Mouse (Mus musculus): Measurements from ENCODE around the gene Dapk2. TPM values are rescaled to one million over a fixed set of nuclear protein-coding genes. Genes with fewer than 3 reads are reported as not detected.

Gene Dapk2
- total and polyA plus RNA-seq, 3 experiments, result 5.6 to 5.8 (median 5.8) TPM

DNA sequence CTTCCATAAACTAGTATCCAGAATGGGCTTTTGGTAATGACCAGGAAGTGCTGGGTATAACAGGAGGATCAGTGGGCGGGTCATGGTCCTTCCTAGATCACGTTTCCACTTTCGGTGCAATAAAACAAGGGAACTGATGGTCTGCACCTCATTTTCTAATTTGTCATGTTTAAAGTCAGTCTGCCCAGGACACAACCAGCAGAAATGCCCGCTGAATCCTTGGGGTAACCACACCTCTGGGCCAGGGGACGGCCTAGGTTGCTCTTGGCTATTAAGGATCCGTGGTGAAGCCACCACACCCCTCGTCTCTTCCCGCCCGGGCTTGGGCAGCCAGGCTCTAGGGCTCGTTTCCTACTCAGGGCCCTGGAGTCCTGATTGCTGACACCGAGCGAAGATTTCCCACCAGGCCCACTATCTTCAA, 33.9 kb upstream of the Dapk2 start:
- Histone ChIP-seq H3K9ac (ENCODE audit: low read depth, low read length) (peak overlapping the region; percentile 75), H3K27ac (peak overlapping the region; percentile 78), H3K4me1 (ENCODE audit: control insufficient read depth, insufficient read depth, low read length) (peaks cover 4% of the 10 kb centered on the region), H3K36me3 (ENCODE audit: control insufficient read depth, insufficient read depth, low read length) (peaks cover 3% of the 10 kb centered on the region), H3K27me3 (ENCODE audit: control insufficient read depth, insufficient read depth, low read length) (no peaks in the 10 kb centered on the region), H3K79me2 (replicated peaks; ENCODE audit: control insufficient read depth, insufficient read depth, low read length) (peaks cover 2% of the 10 kb centered on the region; the same call in 1 of the 2 replicates), H3K4me3 (peak overlapping the region; percentile 88)
- under 1% methylated on average over 12 of the region's 12 CpGs for WGBS
- no peak for DNase-seq
- no peak for TF ChIP-seq POLR2A (IDR thresholded peaks at IDR 0.05; ENCODE audit: insufficient read depth, low read depth, low read length)
- no peak for TF ChIP-seq EP300 (IDR thresholded peaks at IDR 0.05; ENCODE audit: insufficient read depth, low read depth, low read length)
- no peak for TF ChIP-seq CTCF (IDR thresholded peaks at IDR 0.05)
- intact Hi-C loops (cut with DNase I), result loop anchor here (2.0 kb wide), 2 partner anchors 63 to 469 kb away; partner anchors contain the start of genes Ppib and Usp3

DNA sequence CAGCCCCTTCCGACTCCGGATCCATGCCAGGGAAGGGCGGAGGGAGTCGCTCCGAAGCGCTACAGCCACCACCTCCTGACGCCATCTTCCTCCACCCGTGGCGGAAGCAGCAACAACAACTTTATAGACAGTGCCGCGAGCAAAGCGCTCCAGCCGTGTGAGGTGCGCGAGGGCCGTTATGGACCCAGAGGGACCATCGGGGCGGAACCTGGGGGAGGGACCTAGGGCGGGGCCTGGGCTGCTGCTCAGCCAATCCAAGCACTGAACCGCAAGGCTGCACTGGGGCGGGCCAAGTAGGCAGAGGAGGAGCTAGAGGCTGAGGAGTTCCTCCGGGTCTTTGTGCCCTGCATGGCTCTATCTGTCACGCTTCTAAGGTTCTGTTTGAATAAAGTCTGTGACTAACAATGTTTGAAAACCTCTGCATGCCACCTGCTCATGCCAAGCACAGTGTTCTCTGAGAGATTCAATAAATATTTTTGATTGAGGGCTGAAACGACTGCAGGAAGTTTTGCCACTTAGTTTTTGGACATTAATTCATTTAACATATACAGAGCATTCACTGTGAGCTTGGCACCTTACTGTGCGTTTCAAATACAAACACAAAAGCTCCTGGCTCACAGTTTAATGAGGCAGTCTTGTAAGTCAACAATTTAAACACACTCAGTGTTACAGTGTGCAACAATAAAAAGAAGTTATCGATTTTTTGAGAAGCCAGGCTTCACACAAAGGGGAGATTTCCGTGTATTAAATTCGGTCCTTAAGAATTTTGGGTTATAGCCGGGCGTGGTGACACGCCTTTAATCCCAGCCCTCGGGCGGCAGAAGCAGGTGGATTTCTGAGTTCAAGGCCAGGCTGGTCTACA, 33.1 kb upstream of the Dapk2 start:
- peak; percentile 97 to 98 for DNase-seq
- peak overlapping the region; percentile 88 for H3K4me3 ChIP-seq
- intact Hi-C loops (cut with DNase I), result loop anchor here (2.0 kb wide), 2 partner anchors 64 to 468 kb away; partner anchors contain the start of genes Ppib and Usp3
- H3K4me1 ChIP-seq (ENCODE audit: control insufficient read depth, insufficient read depth, low read length), result peaks cover 4% of the 10 kb centered on the region
- peak overlapping the region; percentile 75 for H3K9ac ChIP-seq (ENCODE audit: low read depth, low read length)
- no peaks in the 10 kb centered on the region for H3K27me3 ChIP-seq (ENCODE audit: control insufficient read depth, insufficient read depth, low read length)
- H3K27ac ChIP-seq, result peak overlapping the region; percentile 78
- 0 out of 2 replicates have a peak, but pooled peaks cover under 1% of the 10 kb centered on the region for H3K79me2 ChIP-seq (replicated peaks; ENCODE audit: control insufficient read depth, insufficient read depth, low read length)
- WGBS, result 17% methylated on average over 33 of the region's 33 CpGs
- TF ChIP-seq CTCF (IDR thresholded peaks at IDR 0.05) (no peak), EP300 (IDR thresholded peaks at IDR 0.05; ENCODE audit: insufficient read depth, low read depth, low read length) (peak; percentile 82), POLR2A (IDR thresholded peaks at IDR 0.05; ENCODE audit: insufficient read depth, low read depth, low read length) (peak; percentile 96)
- peaks cover 3% of the 10 kb centered on the region for H3K36me3 ChIP-seq (ENCODE audit: control insufficient read depth, insufficient read depth, low read length)

- 29% methylated on average over 12 of the region's 12 CpGs for WGBS
- H3K4me3 ChIP-seq, result peak overlapping the region; percentile 83
- peaks cover 4% of the 10 kb centered on the region for H3K4me1 ChIP-seq (ENCODE audit: control insufficient read depth, insufficient read depth, low read length)
- no peaks in the 10 kb centered on the region for H3K27me3 ChIP-seq (ENCODE audit: control insufficient read depth, insufficient read depth, low read length)
- TF ChIP-seq EP300 (IDR thresholded peaks at IDR 0.05; ENCODE audit: insufficient read depth, low read depth, low read length) (no peak), CTCF (IDR thresholded peaks at IDR 0.05) (no peak), POLR2A (IDR thresholded peaks at IDR 0.05; ENCODE audit: insufficient read depth, low read depth, low read length) (no peak)
- peak overlapping the region; percentile 85 for H3K27ac ChIP-seq
- H3K9ac ChIP-seq (ENCODE audit: low read depth, low read length), result no peak overlapping the region; the same call in 1 of the 2 replicates
- DNase-seq, result no peak
- no peaks in the 10 kb centered on the region for H3K79me2 ChIP-seq (replicated peaks; ENCODE audit: control insufficient read depth, insufficient read depth, low read length)
- intact Hi-C loops (cut with DNase I), result loop anchor here (2.0 kb wide), 2 partner anchors 65 to 467 kb away; partner anchors contain the start of genes Ppib and Usp3
- peaks cover 3% of the 10 kb centered on the region for H3K36me3 ChIP-seq (ENCODE audit: control insufficient read depth, insufficient read depth, low read length)
Measured at GRCm38 (mm10) chr9:66125543-66126455, 32.2 kb upstream of the Dapk2 start.

DNA sequence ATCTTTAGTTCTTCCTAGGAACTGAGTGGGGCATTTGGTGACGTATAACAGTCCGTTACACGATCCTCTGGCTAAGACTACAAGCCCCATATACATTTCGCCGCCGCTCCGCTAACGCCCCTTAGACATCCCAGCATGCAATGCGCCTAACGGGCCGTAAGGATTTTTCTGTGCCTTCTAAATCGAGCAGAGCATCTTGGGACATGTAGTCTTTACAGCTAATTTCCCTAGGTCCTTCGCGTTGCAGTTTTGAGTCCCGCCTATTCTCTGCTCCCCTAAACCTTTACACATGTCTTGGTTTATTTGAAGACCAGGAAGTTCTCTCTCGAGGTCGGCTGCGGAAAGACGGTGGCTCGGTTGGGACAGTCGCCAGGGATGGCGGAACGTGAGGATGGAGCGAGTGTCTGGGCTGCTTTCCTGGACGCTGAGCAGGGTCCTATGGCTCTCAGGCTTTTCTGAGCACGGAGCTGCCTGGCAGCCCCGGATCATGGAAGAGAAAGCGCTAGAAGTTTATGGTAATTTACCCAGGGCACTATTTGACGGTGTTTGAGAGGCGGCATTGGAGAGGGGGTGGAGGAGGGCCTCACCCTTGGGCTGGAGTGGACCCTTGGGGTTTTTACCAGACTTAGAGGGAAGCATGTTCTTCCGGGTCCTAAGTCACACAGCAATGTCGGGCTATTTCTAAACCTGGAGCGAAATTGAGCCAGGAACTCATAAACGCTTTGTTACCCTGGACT, 31.4 kb upstream of the Dapk2 start, which contains the start of the genes Snx1 and Ciao2a:
Snx1 (minus strand) TSS at position 132 of the 737 bp plus-strand sequence.
Ciao2a (plus strand) TSS at position 156 of the 737 bp plus-strand sequence.
- 2% methylated on average over 34 of the region's 34 CpGs for WGBS
- H3K27me3 ChIP-seq (ENCODE audit: control insufficient read depth, insufficient read depth, low read length), result no peaks in the 10 kb centered on the region
- TF ChIP-seq EP300 (IDR thresholded peaks at IDR 0.05; ENCODE audit: insufficient read depth, low read depth, low read length) (0 out of 2 replicates have a peak, but pooled peaks have one; percentile 23), CTCF (IDR thresholded peaks at IDR 0.05) (no peak), POLR2A (IDR thresholded peaks at IDR 0.05; ENCODE audit: insufficient read depth, low read depth, low read length) (peak; percentile 73)
- peaks cover 3% of the 10 kb centered on the region for H3K36me3 ChIP-seq (ENCODE audit: control insufficient read depth, insufficient read depth, low read length)
- H3K27ac ChIP-seq, result peak within 1 kb of the TSS; percentile 85
- intact Hi-C loops (cut with DNase I), result no loop called here
- H3K9ac ChIP-seq (ENCODE audit: low read depth, low read length), result peak within 1 kb of the TSS; percentile 63
- H3K4me1 ChIP-seq (ENCODE audit: control insufficient read depth, insufficient read depth, low read length), result peaks cover 4% of the 10 kb centered on the region
- peak; percentile 91 to 95 for DNase-seq
- H3K4me3 ChIP-seq, result peak within 1 kb of the TSS; percentile 83
- H3K79me2 ChIP-seq (replicated peaks; ENCODE audit: control insufficient read depth, insufficient read depth, low read length), result no peaks in the 10 kb centered on the region

- WGBS, result 23% methylated on average over 6 of the region's 6 CpGs
- H3K79me2 ChIP-seq (replicated peaks; ENCODE audit: control insufficient read depth, insufficient read depth, low read length), result no peaks in the 10 kb centered on the region
- H3K4me1 ChIP-seq (ENCODE audit: control insufficient read depth, insufficient read depth, low read length), result peaks cover 4% of the 10 kb centered on the region
- intact Hi-C loops (cut with DNase I), result no loop called here
- H3K36me3 ChIP-seq (ENCODE audit: control insufficient read depth, insufficient read depth, low read length), result peaks cover 3% of the 10 kb centered on the region
- peak in 1 of 2 experiments; percentile 31 for DNase-seq
- no peak for TF ChIP-seq CTCF (IDR thresholded peaks at IDR 0.05)
- no peak for TF ChIP-seq EP300 (IDR thresholded peaks at IDR 0.05; ENCODE audit: insufficient read depth, low read depth, low read length)
- no peak for TF ChIP-seq POLR2A (IDR thresholded peaks at IDR 0.05; ENCODE audit: insufficient read depth, low read depth, low read length)
- peak overlapping the region; percentile 85 for H3K27ac ChIP-seq
- peak overlapping the region; percentile 83 for H3K4me3 ChIP-seq
- H3K27me3 ChIP-seq (ENCODE audit: control insufficient read depth, insufficient read depth, low read length), result no peaks in the 10 kb centered on the region
- H3K9ac ChIP-seq (ENCODE audit: low read depth, low read length), result peak overlapping the region; percentile 63
Measured at GRCm38 (mm10) chr9:66127193-66127546, 30.9 kb upstream of the Dapk2 start.
